Mouse (Mus musculus) left cerebral cortex, postnatal 36 days (tissue): ENCODE measurements around the gene Zfp846. TPM values are rescaled to one million over a fixed set of nuclear protein-coding genes. Genes with fewer than 3 reads are reported as not detected.
"Not testable (repeated sequence)": the region's sequence is repeated elsewhere in the genome, so short reads cannot be mapped to it uniquely, and the experiment has no call there.

ENCODE experiments used
- DNase-seq, 2 experiments: peaks; one replicate each; pipeline ENCODE4 v3.0.0; 2021 to 2022; ENCODE audit warnings: low spot score in 2 of 2, mixed read lengths in 1 of 2
- intact Hi-C: fragments of 180-260 bp; cut with DNase I; formaldehyde crosslinking; loops from one replicate; pipeline ENCODE4 v1.15.1; 2025
- total RNA-seq, 2 experiments: library from RNA; stranded (reverse); gene quantifications; 2 replicates each; pipeline ENCODE4 v1.2.3; 2021

The Zfp846 gene
- total RNA-seq, 2 experiments from 2014 or later: 18.5 to 21.2 TPM

GRCm38 (mm10) chr9:20635676-20636075, 54.6 kb downstream of the Zfp846 start:
- DNase-seq, intact Hi-C loops: not testable (repeated sequence)

- no peak for DNase-seq
- intact Hi-C loops: no loop called here
Observed at GRCm38 (mm10) chr9:20636256-20636655, 55.2 kb downstream of the Zfp846 start.

- no peak for DNase-seq
- intact Hi-C loops: no loop called here
Observed at GRCm38 (mm10) chr9:20636790-20637189, 55.7 kb downstream of the Zfp846 start.

- DNase-seq: no peak
- intact Hi-C loops: no loop called here
Observed at GRCm38 (mm10) chr9:20638552-20638951, 57.5 kb downstream of the Zfp846 start.

GRCm38 (mm10) chr9:20639486-20639885, 58.4 kb downstream of the Zfp846 start:
- DNase-seq: no peak
- intact Hi-C loops: no loop called here

GRCm38 (mm10) chr9:20641501-20641900, 60.4 kb downstream of the Zfp846 start:
- intact Hi-C loops: loop anchor here (10.0 kb wide), 2 partner anchors 147 to 177 kb away; partner anchors contain the start of genes Zfp26 and Zfp426
- no peak for DNase-seq

GRCm38 (mm10) chr9:20642101-20642895, 61.2 kb downstream of the Zfp846 start, which contains the start of gene Ubl5:
Gene Ubl5 (plus strand): TSS chr9:20642878.
- peak; percentile 24 to 45 for DNase-seq
- intact Hi-C loops: loop anchor here (10.0 kb wide), 2 partner anchors 147 to 177 kb away; partner anchors contain the start of genes Zfp26 and Zfp426

- intact Hi-C loops: loop anchor here (10.0 kb wide), 2 partner anchors 148 to 178 kb away; partner anchors contain the start of genes Zfp26 and Zfp426
- DNase-seq: peak; percentile 66 to 67
Observed at GRCm38 (mm10) chr9:20642896-20643466, 61.9 kb downstream of the Zfp846 start.

GRCm38 (mm10) chr9:20643781-20644180, 62.7 kb downstream of the Zfp846 start:
- no peak for DNase-seq
- intact Hi-C loops: loop anchor here (10.0 kb wide), 2 partner anchors 149 to 179 kb away; partner anchors contain the start of genes Zfp26 and Zfp426

- DNase-seq: peak; percentile 79 to 81
- intact Hi-C loops: loop anchor here (10.0 kb wide), 2 partner anchors 150 to 180 kb away; partner anchors contain the start of genes Zfp26 and Zfp426
Observed at GRCm38 (mm10) chr9:20644360-20645081, 63.4 kb downstream of the Zfp846 start, which contains the start of gene Fbxl12. Gene Fbxl12 (minus strand): TSS chr9:20644767.

GRCm38 (mm10) chr9:20645121-20645520, 64.0 kb downstream of the Zfp846 start:
- peak; percentile 29 to 37 for DNase-seq

GRCm38 (mm10) chr9:20651602-20652259, 70.6 kb downstream of the Zfp846 start, which contains the start of gene Pin1:
Gene Pin1 (plus strand): TSS chr9:20652095.
- intact Hi-C loops: no loop called here
- peak; percentile 99 for DNase-seq

More at GRCm38 (mm10) chr9:20645121-20645520, 64.0 kb downstream of the Zfp846 start:
- intact Hi-C loops: loop anchor here (10.0 kb wide), 2 partner anchors 150 to 180 kb away; partner anchors contain the start of genes Zfp26 and Zfp426

GRCm38 (mm10) chr9:20652260-20652658, 71.2 kb downstream of the Zfp846 start:
- intact Hi-C loops: no loop called here
- DNase-seq: no peak

- DNase-seq: no peak
- intact Hi-C loops: no loop called here
Observed at GRCm38 (mm10) chr9:20653859-20654258, 72.8 kb downstream of the Zfp846 start.

Other genes starting within 250 kb of the Zfp846 start
- gene Olfr18, start 245.2 kb upstream of the Zfp846 start, total RNA-seq: not detected
- gene Zfp560, start 196.1 kb upstream of the Zfp846 start, total RNA-seq: 10 to 100 TPM in 1 of 2 experiments, 1 to 10 TPM in 1; 9.2 to 10.0 TPM
- 10 to 100 TPM; 25.1 to 26.0 TPM for gene Zfp26, start 121.1 kb upstream of the Zfp846 start, total RNA-seq
- gene Zfp426, start 88.5 kb upstream of the Zfp846 start, total RNA-seq: 10 to 100 TPM; 26.3 to 29.5 TPM
- gene Zfp266, start 59.9 kb upstream of the Zfp846 start, total RNA-seq: 10 to 100 TPM; 39.8 to 44.1 TPM
- gene Ubl5, start 61.6 kb downstream of the Zfp846 start, total RNA-seq: 100 to 1,000 TPM; 289 to 334 TPM
- gene Fbxl12, start 63.5 kb downstream of the Zfp846 start, total RNA-seq: 10 to 100 TPM; 15.3 to 27.6 TPM
- 10 to 100 TPM; 42.4 to 43.8 TPM for gene Pin1, start 70.8 kb downstream of the Zfp846 start, total RNA-seq
- gene Olfm2, start 165.1 kb downstream of the Zfp846 start, total RNA-seq: 100 to 1,000 TPM; 160 to 193 TPM
- gene Col5a3, start 233.8 kb downstream of the Zfp846 start, total RNA-seq: 1 to 10 TPM; 1.1 to 2.2 TPM
- gene Rdh8, start 237.2 kb downstream of the Zfp846 start, total RNA-seq: not detected